Mouse (Mus musculus) kidney, postnatal 25 days (tissue): ENCODE results near the gene Vmn1r124.
"Not testable (repeated sequence)": the region's sequence is repeated elsewhere in the genome, so short reads cannot be mapped to it uniquely, and the experiment has no call there.

Experiments used
- DNase-seq, 2 experiments: peaks; one replicate each; pipeline ENCODE4 v3.0.0; 2021; ENCODE audit warnings: mixed read lengths in 2 of 2

Vmn1r124 gene

DNA sequence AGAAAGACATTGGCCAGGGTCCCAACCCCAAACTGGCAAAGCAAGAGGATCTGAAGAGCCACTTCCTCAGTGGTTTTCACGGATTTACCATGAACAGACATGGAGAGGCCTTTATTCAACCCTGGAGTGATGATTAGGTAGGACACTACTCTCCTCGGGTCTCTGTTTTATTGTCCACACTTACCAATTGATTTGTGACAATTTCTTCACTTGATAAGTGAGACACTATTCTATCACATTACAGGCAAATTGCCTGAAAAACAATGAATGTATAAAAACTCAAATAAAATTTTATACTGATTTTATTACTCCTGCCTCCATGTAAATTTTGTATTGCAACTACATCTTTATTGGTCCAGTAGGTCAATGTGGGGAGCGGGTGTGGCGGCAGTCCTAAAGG, at the start of gene Vmn1r124:
Gene Vmn1r124, minus strand, starts transcription at position 101 of the 400 bp plus-strand sequence.
- not testable (repeated sequence) for DNase-seq

DNA sequence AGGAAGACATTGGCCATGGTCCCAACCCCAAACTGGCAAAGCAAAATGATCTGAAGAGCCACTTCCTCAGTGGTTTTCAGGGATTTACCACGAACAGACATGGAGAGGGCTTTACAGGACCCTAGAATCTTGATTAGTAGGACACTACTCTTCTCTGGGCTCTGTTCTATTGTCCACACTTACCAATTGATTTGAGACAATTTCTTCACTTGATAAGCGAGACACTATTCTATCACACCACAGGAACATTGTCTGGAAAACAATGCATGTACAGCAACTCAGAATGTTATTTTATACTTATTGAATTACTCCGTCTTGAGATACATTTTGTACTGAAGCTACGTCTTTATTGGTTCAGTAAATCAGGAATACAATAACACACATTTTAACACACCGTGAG, 41.0 kb upstream of the Vmn1r124 start, which contains the start of gene Vmn1r126:
Gene Vmn1r126, minus strand, starts transcription at position 101 of the 400 bp plus-strand sequence.
- not testable (repeated sequence) for DNase-seq

DNA sequence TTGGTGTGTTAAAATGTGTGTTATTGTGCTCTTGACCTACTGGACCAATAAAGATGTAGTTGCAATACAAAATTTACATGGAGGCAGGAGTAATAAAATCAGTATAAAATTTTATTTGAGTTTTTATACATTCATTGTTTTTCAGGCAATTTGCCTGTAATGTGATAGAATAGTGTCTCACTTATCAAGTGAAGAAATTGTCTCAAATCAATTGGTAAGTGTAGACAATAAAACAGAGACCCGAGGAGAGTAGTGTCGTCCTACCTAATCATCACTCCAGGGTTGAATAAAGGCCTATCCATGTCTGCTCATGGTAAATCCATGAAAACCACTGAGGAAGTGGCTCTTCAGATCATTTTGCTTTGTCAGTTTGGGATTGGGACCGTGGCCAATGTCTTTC, 11.5 kb upstream of the Vmn1r124 start, which contains the start of gene Vmn1r125:
Gene Vmn1r125, plus strand, starts transcription at position 301 of the 400 bp plus-strand sequence.
- DNase-seq: not testable (repeated sequence)
